Mouse (Mus musculus) lung, postnatal 0 days (tissue): ENCODE results near the gene Zbtb17. TPM values are rescaled to one million over a fixed set of nuclear protein-coding genes. Genes with fewer than 3 reads are reported as not detected.

ENCODE experiments used
- ATAC-seq: fragments of 200-750 bp; cut with Nextera tagmentation; 2 replicates; pipeline ENCODE4 v1.8.0; 2017; ENCODE audit warnings: moderate library complexity
- DNase-seq: peaks from one replicate; pipeline ENCODE4 v3.0.0-alpha.2; 2016; ENCODE audit warnings: low spot score
- H3K27ac ChIP-seq: fragments of 300-500 bp; sonication (generic); 2 replicates; pipeline ENCODE4 v1.5.1; 2014; ENCODE audit warnings: antibody characterized with exemption, mild to moderate bottlenecking, low read length, mixed read lengths
- H3K27me3 ChIP-seq: fragments of 300-500 bp; sonication (generic); replicated peaks from 2 replicates; pipeline ENCODE4 v1.6.1; 2014; ENCODE audit warnings: low read length, mixed read lengths; ENCODE audit not compliant: insufficient read depth
- H3K36me3 ChIP-seq: fragments of 300-500 bp; sonication (generic); 2 replicates; pipeline ENCODE4 v1.6.1; 2014; ENCODE audit warnings: low read length, mixed read lengths; ENCODE audit not compliant: insufficient read depth
- H3K4me1 ChIP-seq: fragments of 300-500 bp; sonication (generic); 2 replicates; pipeline ENCODE4 v1.6.1; 2014; ENCODE audit warnings: antibody characterized with exemption, low read depth, low read length, mixed read lengths; ENCODE audit not compliant: insufficient read depth
- H3K4me2 ChIP-seq: fragments of 300-500 bp; sonication (generic); replicated peaks from 2 replicates; pipeline ENCODE4 v1.6.1; 2014; ENCODE audit warnings: low read depth, mild to moderate bottlenecking, low read length, moderate library complexity, mixed read lengths
- H3K4me3 ChIP-seq: fragments of 300-500 bp; sonication (generic); 2 replicates; pipeline ENCODE4 v1.5.1; 2014; ENCODE audit warnings: low read depth, low read length
- H3K9ac ChIP-seq: fragments of 300-500 bp; sonication (generic); replicated peaks from 2 replicates; pipeline ENCODE4 v1.6.1; 2014; ENCODE audit warnings: low read depth, mild to moderate bottlenecking
- H3K9me3 ChIP-seq: fragments of 300-500 bp; sonication (generic); 2 replicates; pipeline ENCODE4 v1.6.1; 2016; ENCODE audit warnings: low read length, mixed read lengths
- CTCF ChIP-seq: IDR thresholded peaks from 2 replicates; pipeline ENCODE4 v1.5.1; 2016; ENCODE audit warnings: antibody characterized with exemption, mild to moderate bottlenecking
- EP300 ChIP-seq: IDR thresholded peaks from 2 replicates; pipeline ENCODE4 v1.6.1; 2016; ENCODE audit warnings: antibody characterized with exemption, mild to moderate bottlenecking, control low read depth
- WGBS: fragments of 180-500 bp; shearing (Covaris S2); extraction: QIAGEN DNeasy Blood & Tissue Kit; methylation state at CpG from one replicate; pipeline ENCODE4 v1.1.7; 2014; 5-methylcytosine and 5-hydroxymethylcytosine counted together
- polyA plus RNA-seq: library from polyadenylated mRNA; unstranded; fragments of >200 nt; fragmentation: Nextera tagmentation; extraction: Ambion mirVana; gene quantifications from 2 replicates; pipeline ENCODE4 v1.2.1, GENCODE M21; 2015

Gene Zbtb17
- polyA plus RNA-seq, 1 experiment from 2014 or later, result 14.1 TPM

DNA sequence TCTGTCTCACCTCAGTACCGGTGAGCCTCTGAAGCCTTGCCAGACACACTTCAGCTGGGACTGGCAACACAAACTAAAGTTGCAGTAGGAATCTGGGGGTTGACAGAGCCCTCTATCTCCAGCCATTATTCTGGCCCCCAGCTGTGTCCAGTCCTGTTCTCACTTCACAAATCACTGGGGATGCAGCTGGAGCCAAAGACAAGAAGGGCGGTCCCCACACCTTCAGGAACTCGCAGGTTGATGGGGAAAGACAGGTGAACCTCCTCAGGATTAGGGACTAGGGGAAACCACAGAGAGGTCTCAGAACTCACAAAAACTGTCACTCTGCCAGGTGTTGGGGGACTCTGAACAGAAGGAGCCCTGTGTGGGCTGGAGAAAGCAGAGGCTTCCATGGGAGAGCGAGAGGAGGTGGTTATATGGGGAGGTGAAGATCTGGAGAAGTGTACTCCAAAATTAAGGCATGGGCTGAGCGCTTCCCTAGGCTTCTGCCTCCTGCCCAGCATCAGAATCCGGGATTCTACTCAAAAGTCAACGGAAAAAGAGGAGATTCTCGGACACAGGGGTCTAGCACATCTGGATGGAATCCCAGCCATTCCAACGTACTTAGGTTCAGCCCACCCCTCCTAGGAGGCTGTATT lies 24.1 kb upstream of the Zbtb17 start, which contains the start of gene Hspb7:
Gene Hspb7 (plus strand): TSS at position 588 of the 638 bp plus-strand sequence.
- Histone ChIP-seq H3K4me2 (no peak within 1 kb of the TSS), H3K9me3 (no peaks in the 10 kb centered on the region), H3K27ac (no peak within 1 kb of the TSS)

GRCm38 (mm10) chr4:141420886-141421285 lies 23.6 kb upstream of the Zbtb17 start:
- Histone ChIP-seq H3K4me3 (no peak overlapping the region), H3K27ac (no peak overlapping the region), H3K36me3 (no peaks in the 10 kb centered on the region), H3K9me3 (no peaks in the 10 kb centered on the region), H3K4me2 (no peak overlapping the region), H3K27me3 (no peaks in the 10 kb centered on the region), H3K4me1 (peaks cover 4% of the 10 kb centered on the region), H3K9ac (no peak overlapping the region; the same call in 1 of the 2 replicates)
- 39% methylated on average over 9 of the region's 9 CpGs for WGBS
- TF ChIP-seq CTCF (no peak), EP300 (no peak)
- ATAC-seq (no peak), DNase-seq (no peak)

More for the DNA sequence above, 24.1 kb upstream of the Zbtb17 start, which contains the start of gene Hspb7:
- Histone ChIP-seq H3K27me3 (no peaks in the 10 kb centered on the region), H3K36me3 (no peaks in the 10 kb centered on the region), H3K4me1 (no peaks in the 10 kb centered on the region; the same call in 1 of the 2 replicates), H3K4me3 (no peak within 1 kb of the TSS), H3K9ac (peak within 1 kb of the TSS; percentile 23; the same call in 1 of the 2 replicates)
- TF ChIP-seq EP300, result no peak
- TF ChIP-seq CTCF, result no peak
- ATAC-seq, result peak; percentile 18
- DNase-seq, result no peak
- 43% methylated on average over 9 of the region's 9 CpGs for WGBS

DNA sequence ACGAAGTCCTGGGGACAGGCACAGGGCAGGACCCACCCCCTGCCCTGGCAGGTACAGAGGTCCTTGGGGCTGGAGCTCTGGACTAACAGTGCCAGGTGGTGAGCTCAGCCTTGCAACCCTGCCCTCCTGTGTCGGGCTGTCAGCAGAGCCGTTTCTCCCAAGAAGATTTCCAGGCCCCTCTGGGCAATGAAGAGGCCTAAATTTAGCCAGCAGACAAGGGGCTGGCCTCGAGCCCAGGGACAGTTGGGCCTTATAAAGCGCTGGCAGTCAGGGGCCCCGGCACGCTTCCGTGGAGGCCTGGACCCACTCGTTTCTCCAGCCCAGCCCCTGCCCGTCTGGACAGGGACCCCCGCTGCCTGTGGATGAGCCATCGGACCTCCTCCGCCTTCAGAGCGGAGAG lies 23.0 kb upstream of the Zbtb17 start:
- no peak for TF ChIP-seq EP300
- TF ChIP-seq CTCF, result 0 out of 2 replicates have a peak, but pooled peaks have one; percentile 4
- Histone ChIP-seq H3K4me2 (no peak overlapping the region), H3K9me3 (no peaks in the 10 kb centered on the region), H3K9ac (peak overlapping the region; percentile 23; the same call in 1 of the 2 replicates), H3K27me3 (no peaks in the 10 kb centered on the region), H3K27ac (no peak overlapping the region), H3K36me3 (no peaks in the 10 kb centered on the region), H3K4me3 (no peak overlapping the region), H3K4me1 (peaks cover 5% of the 10 kb centered on the region)
- peak; percentile 55 for DNase-seq
- 0 out of 2 replicates have a peak, but pooled peaks have one; percentile 8 for ATAC-seq
- 30% methylated on average over 14 of the region's 14 CpGs for WGBS

- DNase-seq, result no peak
- H3K9me3 ChIP-seq, result no peaks in the 10 kb centered on the region
- H3K9ac ChIP-seq, result no peak overlapping the region
- no peak for ATAC-seq
- 81% methylated on average over 5 of the region's 5 CpGs for WGBS
- TF ChIP-seq EP300 (no peak), CTCF (no peak)
- peaks cover 5% of the 10 kb centered on the region for H3K4me1 ChIP-seq
- H3K36me3 ChIP-seq, result no peaks in the 10 kb centered on the region
- no peak overlapping the region for H3K27ac ChIP-seq
- no peak overlapping the region for H3K4me3 ChIP-seq
- H3K27me3 ChIP-seq, result no peaks in the 10 kb centered on the region
- H3K4me2 ChIP-seq, result no peak overlapping the region
These were observed 21.6 kb upstream of the Zbtb17 start for GRCm38 (mm10) chr4:141422841-141423240.

DNA sequence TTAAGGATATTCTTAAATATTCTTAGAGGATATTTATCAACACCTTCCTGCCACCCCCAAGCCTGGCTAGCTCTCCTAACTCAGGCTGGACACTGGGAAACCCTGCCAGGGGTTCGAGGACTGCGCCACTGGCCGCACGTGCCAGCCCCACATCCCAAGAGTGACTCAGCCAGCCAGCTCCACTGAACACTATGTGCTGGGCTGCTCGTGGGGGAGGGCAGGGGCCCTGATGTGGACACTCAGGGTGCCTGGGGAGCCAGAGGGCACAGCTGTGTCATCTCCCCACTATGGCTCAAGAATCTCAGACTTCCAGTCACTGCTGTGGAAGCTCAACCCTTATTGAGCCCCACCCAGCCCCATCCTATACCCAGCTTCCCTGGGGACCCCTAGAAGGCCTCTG lies 21.2 kb upstream of the Zbtb17 start:
- H3K4me2 ChIP-seq, result no peak overlapping the region
- H3K4me1 ChIP-seq, result peaks cover 5% of the 10 kb centered on the region
- 67% methylated on average over 5 of the region's 5 CpGs for WGBS
- no peaks in the 10 kb centered on the region for H3K9me3 ChIP-seq
- H3K4me3 ChIP-seq, result no peak overlapping the region
- DNase-seq (no peak), ATAC-seq (peak; percentile 41)
- no peaks in the 10 kb centered on the region for H3K27me3 ChIP-seq
- H3K9ac ChIP-seq, result no peak overlapping the region
- TF ChIP-seq EP300 (peak; percentile 39; the same call in 1 of the 2 replicates), CTCF (no peak)
- no peak overlapping the region for H3K27ac ChIP-seq
- no peaks in the 10 kb centered on the region for H3K36me3 ChIP-seq

- ATAC-seq (no peak), DNase-seq (no peak)
- Histone ChIP-seq H3K36me3 (no peaks in the 10 kb centered on the region), H3K9me3 (no peaks in the 10 kb centered on the region), H3K4me3 (no peak overlapping the region), H3K9ac (no peak overlapping the region), H3K27me3 (no peaks in the 10 kb centered on the region), H3K4me1 (peaks cover 5% of the 10 kb centered on the region), H3K27ac (no peak overlapping the region), H3K4me2 (no peak overlapping the region)
- 87% methylated on average over 13 of the region's 13 CpGs for WGBS
- TF ChIP-seq EP300 (no peak), CTCF (no peak)
These were observed 20.6 kb upstream of the Zbtb17 start for GRCm38 (mm10) chr4:141423691-141424431.
